Mouse (Mus musculus): ENCODE measurements around the gene Pdss2. TPM values are rescaled to one million over a fixed set of nuclear protein-coding genes. Genes with fewer than 3 reads are reported as not detected.
"Not testable (repeated sequence)": the region's sequence is repeated elsewhere in the genome, so short reads cannot be mapped to it uniquely, and the experiment has no call there.

Gene Pdss2
- polyA plus RNA-seq, 1 experiment: 12.5 TPM

DNA sequence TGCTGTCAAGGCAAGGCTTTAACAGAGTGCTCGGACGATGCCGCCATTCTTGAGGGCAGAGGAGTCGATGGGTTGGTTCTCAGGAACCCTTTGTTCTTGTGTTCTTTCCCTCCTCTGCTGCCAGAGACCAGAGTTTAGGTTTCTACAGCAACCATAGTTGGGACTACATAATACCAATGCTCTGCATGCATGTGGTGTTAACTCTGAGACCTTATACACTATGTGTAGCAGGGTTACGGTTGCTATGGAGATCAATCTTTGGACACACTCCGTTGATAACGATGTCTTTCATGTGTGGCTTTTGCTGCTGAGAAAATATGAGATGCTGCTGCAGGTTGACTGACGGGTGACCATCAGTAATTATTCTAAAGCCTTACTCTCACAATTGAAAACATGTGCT lies 20.9 kb downstream of the Pdss2 start:
- no peak for DNase-seq (ENCODE audit: low spot score)

GRCm38 (mm10) chr10:43244262-43244806 lies 23.0 kb downstream of the Pdss2 start:
- DNase-seq (ENCODE audit: low spot score): no peak

GRCm38 (mm10) chr10:43245461-43246200 lies 24.3 kb downstream of the Pdss2 start:
- no peak for DNase-seq (ENCODE audit: low spot score)

- no peak for DNase-seq (ENCODE audit: low spot score)
Measured at GRCm38 (mm10) chr10:43247994-43248393, 26.7 kb downstream of the Pdss2 start.

GRCm38 (mm10) chr10:43252324-43252723 lies 31.0 kb downstream of the Pdss2 start:
- DNase-seq (ENCODE audit: low spot score): no peak

- DNase-seq (ENCODE audit: low spot score): not testable (repeated sequence)
Measured at GRCm38 (mm10) chr10:43256965-43257364, 35.7 kb downstream of the Pdss2 start.

DNA sequence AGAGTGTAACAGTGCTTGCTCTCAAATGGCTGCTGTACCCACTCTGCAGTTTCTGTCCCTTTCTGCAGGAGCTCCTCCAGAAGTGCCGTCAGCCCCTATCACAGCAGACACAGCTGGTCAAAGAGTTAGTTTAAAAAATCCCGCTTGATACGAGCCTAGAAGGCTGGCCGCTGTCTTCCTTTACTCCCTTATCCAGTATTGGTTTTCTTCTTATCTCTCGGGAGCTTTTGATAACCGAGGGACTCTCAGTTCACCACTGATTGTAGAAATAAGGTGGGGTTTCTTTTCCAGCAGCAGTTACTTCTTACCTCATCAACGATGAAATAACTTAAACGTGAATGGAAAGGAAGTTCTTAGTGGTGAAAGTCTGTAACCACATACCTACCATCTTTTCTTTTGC lies 36.2 kb downstream of the Pdss2 start:
- not testable (repeated sequence) for DNase-seq (ENCODE audit: low spot score)

DNA sequence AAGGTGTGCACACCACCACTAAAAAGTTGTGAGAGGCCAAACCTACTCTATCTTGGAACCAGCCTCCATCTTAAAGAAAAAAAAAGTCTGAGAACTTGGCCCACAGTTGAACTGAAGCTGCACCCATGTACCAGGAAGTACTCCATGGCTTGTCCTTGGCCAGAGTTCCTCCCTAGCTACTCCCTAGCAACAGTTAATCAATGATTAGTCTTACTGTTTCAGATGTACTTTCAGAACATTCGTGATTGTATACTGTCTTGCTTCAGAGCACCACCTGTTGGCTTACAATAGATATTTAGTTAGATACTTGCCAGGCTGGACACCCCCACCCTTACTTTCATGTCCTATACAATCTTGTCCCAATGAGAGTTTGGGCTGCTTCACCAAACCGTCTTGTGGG lies 50.0 kb downstream of the Pdss2 start:
- no peak for DNase-seq (ENCODE audit: low spot score)

GRCm38 (mm10) chr10:43272381-43272780 lies 51.1 kb downstream of the Pdss2 start:
- DNase-seq (ENCODE audit: low spot score): no peak

GRCm38 (mm10) chr10:43273057-43273456 lies 51.8 kb downstream of the Pdss2 start:
- no peak for DNase-seq (ENCODE audit: low spot score)

GRCm38 (mm10) chr10:43275446-43275845 lies 54.2 kb downstream of the Pdss2 start:
- DNase-seq (ENCODE audit: low spot score): no peak

DNA sequence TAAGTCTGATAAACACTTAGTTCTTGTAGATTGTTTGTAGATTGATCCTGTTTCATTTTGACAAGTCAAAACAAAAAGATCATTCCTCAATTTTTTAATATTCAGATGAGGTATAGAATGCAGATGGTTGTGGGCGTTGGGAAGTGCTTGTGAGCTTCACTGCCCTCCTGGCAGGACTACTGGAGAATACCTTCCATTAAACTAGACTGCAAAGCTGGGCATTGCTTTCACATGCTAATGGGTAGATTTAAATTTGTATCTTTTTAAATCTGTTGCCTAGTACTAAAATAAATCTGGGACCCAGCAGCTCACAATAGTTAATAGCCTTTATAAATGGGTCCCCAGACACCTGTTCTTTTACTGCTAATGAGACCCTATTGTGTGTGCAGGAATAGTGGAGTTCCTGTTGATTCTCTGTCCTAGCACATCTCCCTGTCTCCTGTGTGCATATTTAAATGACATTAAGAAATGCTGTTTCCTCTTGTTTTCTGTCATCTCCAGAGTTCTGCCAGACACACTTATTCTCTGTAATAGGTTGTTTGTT lies 54.9 kb downstream of the Pdss2 start:
- DNase-seq (ENCODE audit: low spot score): no peak

GRCm38 (mm10) chr10:43277266-43278145 lies 56.2 kb downstream of the Pdss2 start:
- no peak for DNase-seq (ENCODE audit: low spot score)

DNA sequence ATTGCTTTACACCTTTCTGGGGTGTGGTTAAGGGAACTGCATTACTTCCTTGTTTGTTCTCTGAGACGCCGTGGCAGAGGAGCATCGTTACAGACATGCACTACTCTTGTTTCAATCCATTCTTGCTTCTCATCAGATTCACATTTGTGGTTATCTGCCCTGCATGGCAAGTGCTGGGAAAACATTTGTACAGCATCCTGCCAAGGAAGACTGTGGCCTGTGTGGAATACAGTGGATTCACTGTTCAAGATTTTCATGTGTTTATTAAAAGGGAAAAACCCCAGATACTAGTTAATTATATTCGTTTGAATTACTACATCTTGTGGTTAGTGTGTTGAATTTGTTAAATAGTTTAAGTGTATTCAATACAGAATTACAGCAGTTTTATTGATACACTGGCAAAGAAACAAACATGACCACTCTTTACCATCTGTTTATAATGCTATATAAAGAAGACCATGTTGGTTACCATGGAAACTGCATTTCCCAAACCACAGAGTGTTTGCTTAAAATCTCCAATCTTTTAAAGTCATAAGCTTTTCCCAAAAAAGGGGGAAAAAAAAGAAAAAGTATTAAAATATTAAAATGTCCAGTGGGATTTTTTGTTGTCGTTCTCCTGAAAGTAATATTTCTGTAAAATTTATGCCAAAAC lies 58.5 kb downstream of the Pdss2 start:
- no peak for DNase-seq (ENCODE audit: low spot score)

GRCm38 (mm10) chr10:43285541-43285940 lies 64.3 kb downstream of the Pdss2 start:
- DNase-seq (ENCODE audit: low spot score): no peak

DNA sequence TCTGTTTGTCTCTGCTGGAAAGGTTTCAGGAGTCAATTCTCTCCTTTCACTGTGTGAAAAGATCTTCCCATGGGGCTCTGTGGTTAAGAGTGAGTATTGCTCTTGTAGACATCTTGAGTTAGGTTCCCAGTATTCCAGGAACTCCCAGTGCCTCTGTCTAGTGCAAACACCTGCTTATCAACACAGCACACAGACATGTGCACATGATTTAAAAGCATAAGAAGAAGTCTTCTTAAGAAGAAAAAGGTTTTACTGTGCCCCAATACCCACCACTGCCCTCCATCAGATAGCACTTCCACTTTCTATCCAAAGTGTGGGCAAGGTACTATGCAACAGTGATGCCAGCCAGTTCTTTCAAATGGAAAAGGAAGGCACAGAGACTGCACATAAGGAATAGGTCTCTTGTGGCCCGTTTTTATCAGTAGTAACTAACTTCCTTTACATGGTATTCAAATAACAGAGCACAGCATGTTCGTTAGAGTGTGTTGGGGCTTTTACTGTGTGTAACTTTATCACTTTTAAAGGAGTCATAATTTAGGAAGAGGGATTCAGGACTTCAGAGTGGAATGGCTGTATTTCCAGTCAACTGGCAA lies 69.4 kb downstream of the Pdss2 start:
- DNase-seq (ENCODE audit: low spot score): no peak

DNA sequence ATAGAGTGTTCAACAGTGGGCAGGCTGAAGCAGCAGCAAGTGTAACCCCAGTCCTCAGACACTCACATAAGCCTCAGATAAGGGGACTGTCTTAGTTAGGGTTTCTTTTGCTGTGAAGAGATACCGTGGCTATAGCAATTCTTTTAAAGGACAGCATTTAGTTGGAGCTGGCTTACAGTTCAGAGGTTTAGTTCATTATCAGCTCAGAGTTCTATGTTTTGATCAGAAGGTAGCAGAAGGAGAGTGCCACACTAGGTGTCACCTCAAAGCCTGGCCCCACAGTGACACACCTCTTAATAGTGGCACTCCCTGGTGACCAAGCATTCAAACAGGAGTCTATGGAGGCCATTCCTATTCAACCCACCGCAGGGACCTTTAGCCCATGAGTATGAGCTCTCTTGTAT lies 70.0 kb downstream of the Pdss2 start:
- no peak for DNase-seq (ENCODE audit: low spot score)

GRCm38 (mm10) chr10:43292454-43292853 lies 71.2 kb downstream of the Pdss2 start:
- DNase-seq (ENCODE audit: low spot score): no peak

GRCm38 (mm10) chr10:43294331-43294730 lies 73.0 kb downstream of the Pdss2 start:
- DNase-seq (ENCODE audit: low spot score): no peak

- no peak for DNase-seq (ENCODE audit: low spot score)
Measured at GRCm38 (mm10) chr10:43308105-43308810, 87.0 kb downstream of the Pdss2 start.
